Mouse (Mus musculus) NIH3T3 (cell line): ENCODE results near the gene Ube2l3.
A peak's percentile ranks its signal among the peaks of the same experiment; 100 is the strongest.
"Not testable (repeated sequence)": the region's sequence is repeated elsewhere in the genome, so short reads cannot be mapped to it uniquely, and the experiment has no call there.

Source experiments
- DNase-seq: peaks from one replicate; pipeline ENCODE4 v3.0.0-alpha.2; 2012; ENCODE audit warnings: low read depth

Gene Ube2l3

DNA sequence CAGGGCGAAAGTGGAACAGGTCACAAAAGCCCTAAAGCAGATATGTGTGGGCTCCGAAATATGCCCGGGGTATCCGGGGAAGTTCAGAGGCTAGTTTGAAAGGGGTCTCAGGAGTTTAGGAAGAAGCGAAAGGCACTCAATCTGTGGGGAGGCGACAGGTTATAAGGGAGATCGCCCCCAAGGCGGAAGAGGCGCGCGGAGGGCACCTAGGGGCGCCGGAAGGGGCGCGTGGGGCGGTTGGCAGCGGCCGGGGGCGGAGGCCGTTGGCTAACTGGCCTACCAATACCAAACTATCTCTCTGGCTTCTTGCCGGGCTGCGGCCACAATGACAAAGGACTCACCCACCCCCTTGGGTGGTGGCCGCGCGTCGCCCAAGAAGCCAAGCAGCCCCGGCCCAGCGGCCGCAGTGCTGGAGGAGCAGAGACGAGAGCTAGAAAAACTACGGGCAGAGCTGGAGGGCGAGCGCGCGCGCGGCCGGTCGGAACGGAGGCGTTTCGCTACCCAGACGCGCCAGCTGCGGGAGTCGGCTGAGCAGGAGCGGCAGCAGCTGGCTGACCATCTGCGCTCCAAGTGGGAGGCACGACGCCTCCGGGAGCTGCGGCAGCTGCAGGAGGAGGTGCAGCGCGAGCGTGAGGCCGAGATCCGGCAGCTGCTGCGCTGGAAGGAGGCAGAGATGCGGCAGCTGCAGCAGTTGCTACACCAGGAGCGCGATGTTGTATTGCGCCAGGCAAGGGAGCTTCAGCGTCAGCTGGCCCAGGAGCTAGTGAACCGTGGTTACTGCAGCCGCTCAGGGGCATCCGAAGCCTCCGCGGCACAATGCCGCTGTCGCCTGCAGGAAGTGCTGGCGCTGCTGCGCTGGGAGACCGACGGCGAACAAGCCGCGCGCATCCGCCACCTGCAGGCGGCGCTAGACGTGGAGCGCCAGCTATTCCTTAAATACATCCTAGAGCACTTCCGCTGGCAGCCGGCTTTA lies 6.2 kb upstream of the Ube2l3 start, which contains the start of gene Rimbp3:
Gene Rimbp3, plus strand, starts transcription at position 215 of the 973 bp plus-strand sequence.
- DNase-seq: peak; percentile 91

DNA sequence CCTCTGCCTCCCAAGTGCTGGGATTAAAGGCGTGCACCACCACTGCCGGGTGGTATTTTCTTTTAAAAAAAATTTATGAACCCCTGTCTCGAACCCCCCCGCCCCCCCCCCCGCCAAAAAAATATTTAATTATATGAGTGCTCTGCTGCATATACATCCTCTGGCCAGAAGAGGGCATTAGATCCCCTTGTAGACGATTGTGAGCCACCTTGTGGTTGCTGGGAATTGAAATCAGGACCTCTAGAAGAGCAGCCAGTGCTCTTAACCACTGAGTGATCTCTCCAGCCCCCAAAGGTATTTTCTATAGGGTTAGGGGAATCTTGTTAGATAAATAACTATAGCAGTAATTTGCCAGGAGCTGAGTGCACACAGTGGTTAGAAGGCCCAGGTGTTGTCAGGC lies 2.5 kb upstream of the Ube2l3 start:
- peak; percentile 77 for DNase-seq

DNA sequence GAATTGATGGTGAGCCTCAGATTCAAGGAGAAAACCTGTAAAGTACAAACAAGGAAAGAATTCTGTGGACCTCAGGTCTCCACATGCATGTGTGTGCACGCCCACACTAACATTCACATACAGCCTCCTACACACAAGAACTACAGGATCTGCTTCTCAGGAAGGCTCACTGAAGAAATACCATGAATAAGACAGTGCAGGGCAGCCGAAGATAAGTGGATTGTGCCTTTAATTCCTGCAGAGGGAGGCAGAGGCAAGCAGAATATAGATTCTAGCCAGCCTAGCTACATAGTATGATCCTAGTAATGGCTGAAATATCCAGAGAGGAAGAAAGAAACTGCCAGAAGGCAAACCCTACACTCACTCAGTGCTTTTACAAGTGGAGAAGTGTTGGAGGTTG lies 472 bp downstream of the Ube2l3 start:
- DNase-seq: peak; percentile 84

DNA sequence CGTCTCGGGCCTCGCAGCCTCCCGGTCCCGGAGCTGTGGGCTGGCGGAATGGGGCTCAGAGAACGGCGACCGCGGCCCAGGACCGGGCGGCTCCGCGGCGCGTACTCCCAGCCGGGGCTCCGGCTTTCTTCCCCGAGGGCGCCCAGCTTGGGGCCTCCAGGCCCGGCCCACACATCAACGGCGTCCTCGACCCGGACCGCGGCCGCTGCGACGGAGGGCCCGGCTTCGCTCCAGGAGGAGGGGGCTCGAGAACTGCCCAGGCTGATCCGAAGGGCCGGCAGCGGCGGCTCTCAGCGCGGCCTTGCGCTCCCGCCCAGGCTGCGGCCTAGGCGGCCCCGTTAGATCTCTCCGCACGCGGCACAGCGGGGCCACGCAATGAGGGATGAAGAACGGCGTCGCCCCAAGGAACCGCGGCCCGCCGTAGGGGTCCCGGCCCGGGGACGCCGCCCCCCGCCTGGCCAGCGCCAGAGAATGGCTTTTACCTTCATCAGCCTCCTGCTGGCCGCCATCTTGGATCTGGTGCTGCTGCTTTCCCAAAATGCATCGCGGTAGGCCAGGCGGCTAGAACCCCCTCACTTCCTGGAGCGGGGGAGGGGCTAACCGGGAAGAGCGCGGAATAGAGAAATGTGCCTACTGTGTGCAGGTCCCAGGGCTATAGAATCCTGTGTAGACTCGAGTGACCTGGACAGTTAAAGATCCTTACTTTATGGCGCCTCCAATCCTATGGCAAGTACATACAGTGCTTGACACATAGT lies 1.3 kb downstream of the Ube2l3 start:
- DNase-seq: peak; percentile 91

DNA sequence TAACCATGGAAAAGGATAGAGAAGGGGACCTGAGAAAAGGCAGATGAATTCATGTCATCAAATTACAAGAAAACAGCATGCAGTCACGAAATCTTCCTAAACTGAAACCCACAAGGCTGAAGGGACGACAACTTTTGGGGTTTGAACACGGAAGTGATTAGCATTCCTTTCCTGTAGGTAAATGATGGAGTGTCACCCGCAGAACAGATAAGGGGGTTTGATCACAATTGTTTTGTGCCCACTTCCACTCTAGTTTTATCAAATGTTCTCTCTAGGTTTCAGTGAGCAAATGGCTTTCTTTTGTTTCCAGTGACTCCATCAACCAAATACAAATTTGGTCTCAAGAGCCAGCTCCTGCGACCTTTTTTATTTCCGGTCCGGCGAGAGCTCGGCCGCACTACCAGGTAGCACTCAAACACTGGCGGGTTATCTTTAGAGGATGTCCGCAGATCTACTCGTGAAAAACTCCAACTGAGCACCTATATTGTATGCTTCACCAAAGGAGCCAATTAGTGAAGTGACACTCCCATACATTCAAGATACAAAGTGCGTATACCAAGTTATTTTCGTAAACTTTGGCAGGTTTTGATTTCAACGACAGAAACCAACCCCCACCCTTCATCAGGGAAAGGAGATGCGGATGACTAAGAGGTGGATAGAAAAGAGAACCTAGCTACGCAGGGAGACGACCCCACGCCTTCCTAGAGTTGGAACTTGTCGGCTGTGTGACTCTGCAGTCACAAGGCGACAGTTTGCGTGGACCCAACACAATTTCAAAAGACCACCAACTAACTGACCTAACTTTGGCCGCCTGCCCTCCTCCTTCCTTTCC lies 2.1 kb downstream of the Ube2l3 start:
- peak; percentile 13 for DNase-seq

DNA sequence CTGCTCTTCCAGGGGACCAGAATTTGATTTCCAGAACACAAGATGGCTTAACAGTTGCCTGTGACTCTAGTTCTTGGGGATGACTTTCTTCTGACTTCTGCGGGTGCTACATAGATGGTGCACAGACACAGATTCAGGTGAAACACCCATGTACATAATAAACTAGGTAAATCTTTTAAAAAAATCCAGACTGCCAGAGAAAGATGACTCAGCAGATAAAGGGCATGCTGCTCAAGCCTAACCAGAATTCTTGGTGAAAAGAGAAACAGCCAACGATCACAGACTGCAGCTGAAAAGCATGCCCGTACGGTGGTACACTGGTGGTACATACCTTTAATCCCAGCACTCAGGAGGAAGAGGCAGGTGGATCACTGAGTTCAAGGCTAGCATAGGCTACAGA lies 8.6 kb downstream of the Ube2l3 start:
- no peak for DNase-seq

DNA sequence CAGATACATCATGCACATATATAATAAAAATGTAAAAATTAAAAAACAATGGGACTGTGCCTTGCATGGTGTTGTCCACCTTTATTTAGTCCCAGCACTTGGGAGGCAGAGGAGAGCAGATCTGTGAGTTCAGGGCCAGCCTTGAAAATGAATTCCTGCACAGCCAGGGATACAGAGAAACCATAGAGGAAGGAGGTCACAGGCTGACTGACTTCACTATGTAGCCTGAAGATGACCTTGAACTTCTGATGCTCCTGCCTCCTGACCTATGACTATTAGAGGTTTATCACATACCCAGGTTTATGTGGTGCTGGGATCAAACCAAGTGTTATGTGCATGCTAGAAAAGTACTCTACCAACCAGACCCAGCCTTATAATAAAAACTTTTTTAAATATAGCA lies 17.0 kb downstream of the Ube2l3 start:
- no peak for DNase-seq

DNA sequence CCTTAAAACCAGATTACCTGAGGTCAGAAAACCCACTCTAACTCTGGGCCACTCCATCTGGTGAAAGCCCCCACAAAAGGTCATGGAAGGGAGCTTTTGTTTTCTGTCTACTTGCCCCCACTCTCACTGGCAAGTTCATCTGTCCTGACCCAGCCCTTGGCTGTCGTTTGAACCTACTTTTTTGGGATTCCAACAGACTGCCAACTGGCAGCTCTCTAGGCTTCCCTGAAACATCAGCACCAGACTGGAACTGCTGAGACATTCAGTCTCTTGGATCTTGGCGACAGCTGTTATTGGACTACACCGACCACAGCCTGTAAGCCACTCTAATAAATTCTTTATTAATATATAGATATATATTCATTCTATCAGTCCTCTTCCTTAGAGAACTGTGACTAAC lies 19.4 kb downstream of the Ube2l3 start:
- DNase-seq: no peak

DNA sequence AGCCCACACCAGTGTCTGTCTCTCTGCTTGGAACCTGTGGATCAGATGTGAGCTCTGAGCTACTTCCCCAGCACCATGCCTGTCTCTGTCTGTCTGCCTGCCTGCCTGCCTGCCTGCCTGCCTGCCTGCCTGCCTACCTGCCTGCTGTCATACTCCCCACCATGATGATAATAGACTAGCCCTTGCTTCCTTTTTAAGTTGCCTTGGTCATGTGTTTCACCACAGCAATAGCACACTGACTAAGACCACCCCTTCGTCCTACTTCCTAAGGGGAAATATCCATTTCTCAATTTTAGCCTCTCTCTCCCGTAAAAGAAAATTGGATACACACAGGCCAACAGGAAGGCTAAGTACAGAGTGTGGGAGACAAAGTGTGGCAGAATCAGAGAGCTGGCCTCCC lies 20.3 kb downstream of the Ube2l3 start:
- no peak for DNase-seq

DNA sequence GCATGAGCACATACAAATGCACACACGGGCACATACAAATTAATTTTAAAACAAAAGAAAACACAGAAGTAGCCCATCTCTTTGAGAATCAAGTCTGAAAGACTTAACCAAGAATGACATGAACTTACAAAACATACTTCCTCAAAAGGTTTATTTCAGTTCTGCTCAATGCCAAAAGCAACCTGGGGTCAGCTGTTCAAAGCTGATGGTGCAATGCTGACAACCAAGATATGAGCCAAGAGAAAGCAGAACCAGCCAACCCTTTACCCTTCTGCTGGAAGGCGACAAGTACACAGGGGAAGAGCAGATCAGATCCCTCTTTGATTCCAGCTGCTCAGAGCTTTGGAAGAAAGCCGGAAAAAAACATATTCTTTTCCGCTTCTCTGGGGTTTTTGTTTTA lies 21.1 kb downstream of the Ube2l3 start:
- DNase-seq: no peak

DNA sequence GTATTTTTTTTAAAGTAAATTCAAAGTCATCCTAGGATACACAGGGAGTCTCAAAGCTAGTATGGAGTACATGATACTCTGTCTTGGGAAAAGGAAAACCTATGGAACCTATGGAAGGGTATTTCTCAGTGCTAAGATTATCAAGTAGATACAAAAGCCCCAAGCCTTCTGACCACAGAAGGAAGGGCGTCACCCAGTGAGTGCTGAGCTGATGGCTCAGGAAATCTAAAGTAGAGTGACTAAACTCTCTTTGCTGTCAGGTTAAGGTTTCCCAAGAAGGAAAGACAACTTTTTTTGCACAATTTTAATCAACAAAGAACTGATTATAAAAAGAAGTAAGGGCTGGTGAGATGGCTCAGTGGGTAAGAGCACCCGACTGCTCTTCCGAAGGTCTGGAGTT lies 22.7 kb downstream of the Ube2l3 start:
- no peak for DNase-seq

DNA sequence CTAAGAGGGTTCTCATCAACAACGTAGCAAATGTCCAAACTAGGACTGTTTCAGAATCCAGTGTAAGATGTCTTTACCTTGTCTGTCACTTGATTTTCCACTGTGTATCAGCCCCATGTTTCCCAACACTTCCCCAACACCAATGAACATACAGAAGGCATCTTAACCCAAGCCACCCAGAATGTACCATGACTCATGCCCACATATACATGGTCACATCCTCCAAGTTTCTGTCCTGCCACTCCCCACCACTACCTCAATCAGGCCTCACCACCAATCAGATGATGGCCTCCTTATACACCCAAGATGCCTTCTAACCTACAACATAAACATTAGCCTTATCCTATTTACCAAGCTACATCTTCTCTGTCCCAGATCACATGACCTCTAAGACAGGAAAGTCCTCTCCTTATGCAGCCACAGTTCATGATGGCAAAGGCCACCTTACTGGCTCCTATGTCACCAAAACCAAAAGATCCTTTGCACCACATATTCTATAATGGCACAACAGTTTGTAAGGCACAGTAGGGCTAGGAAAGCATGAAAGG lies 24.8 kb downstream of the Ube2l3 start:
- no peak for DNase-seq

DNA sequence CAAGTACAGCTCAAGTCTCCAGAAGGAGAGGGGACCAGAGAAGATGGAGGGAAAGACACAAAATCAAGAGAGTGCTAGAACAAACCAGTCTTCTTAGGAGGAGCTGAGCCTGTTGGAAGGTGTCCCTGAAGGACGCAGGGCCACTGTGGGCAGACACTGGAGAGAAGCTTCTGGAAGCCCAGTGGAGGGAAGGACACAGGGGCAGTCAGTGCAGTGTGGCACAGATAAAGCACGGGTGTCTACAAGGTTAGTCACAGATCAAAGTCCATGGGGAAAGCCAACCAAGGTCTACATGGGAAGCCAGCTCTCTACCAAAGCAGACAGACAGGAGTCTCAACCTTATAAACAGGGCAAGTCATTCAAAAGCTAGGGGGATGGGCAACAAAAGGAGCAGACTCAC lies 26.7 kb downstream of the Ube2l3 start:
- no peak for DNase-seq

DNA sequence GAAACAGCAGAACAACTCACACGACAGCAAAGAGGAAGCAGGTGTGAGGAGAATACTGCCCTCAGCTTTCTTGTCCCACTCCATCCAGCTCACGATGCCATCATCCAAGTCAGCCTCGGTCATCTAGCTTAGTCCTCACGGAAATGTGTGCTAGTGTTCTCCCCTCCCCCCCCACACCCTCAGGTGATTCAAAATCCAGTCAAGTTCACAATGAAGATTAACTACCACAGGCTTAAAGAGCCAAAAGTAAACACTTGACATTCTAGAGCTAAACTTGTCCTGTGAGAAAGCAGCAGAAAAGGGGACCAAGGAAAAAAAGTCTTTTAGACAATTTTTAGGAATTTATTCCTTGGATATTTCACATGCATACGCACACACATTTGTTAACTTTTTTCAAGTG lies 34.4 kb downstream of the Ube2l3 start:
- DNase-seq: no peak

DNA sequence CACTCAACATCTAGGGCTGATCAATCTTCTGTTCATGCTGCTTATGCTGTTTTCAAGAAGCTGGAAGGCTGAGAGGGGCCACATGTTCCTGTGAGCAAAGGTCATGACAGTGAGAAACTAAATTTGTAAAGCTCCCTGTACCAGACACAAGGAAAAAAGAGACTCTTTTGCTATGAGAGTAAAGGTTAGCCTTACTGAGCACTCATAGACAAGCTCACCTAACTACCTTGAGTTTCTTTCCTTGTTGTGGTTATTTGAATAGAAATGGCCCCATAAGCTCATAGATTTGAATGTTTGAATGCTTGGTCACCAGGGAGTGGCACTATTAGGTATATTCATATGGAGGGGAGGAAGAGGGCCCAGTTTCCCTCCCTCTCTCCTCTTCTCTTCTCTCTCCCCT lies 35.3 kb downstream of the Ube2l3 start:
- DNase-seq: no peak

DNA sequence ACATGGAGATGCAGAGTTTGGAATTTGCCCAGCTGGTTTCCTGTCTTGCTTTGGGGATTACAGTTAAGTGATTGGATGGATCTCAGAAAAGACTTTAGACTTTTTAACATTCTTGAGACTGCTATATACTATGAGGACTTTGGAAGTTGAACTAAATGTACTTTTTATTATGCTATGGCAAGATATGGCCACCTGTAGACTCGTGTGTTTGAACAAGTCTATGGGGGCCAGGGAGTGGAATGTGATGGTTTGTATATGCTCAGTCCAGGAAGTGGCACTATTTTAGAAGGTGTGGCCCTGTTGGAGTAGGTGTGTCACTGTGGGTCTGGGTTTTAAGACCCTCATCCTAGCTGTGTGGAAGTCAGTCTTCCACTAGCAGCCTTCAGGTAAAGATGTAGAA lies 37.0 kb downstream of the Ube2l3 start:
- DNase-seq: not testable (repeated sequence)

DNA sequence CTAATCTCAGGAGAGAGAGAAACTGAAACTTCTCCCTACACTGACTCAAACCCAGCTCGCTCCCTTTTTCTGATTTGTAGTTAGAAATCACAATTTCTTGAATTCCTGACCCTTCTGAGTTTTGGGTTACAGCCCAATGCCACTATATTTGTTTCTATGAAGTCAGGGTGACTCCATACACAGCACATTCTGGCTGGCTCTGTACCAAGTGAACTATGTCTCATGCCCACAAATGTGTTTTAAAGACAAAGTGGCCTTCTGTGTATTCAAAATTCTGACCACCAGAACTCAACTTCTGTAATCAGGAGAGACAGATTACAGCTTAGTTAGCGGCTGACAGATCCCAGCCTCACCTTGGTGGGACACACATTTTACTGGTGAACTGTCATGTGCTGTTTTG lies 48.1 kb downstream of the Ube2l3 start:
- DNase-seq: peak; percentile 52

DNA sequence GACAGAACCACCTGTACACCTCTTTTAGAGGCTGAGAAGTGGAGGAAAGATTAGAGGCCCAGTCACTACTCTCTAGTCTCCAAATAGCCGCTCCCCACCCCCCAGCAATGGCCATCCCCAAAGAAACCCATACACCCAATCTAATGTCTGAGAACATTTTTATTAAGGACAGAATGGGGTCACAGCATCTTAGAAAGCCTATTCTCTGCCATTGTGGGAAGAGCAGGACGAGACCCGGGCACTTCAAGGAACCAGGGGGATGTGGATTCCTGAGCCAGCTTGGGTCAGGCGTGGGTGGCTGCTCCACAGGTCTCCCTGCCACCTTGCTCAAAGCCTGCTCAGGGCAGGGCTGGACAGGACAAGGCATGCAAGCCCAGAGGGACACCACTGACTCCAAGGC lies 50.6 kb downstream of the Ube2l3 start:
- no peak for DNase-seq

DNA sequence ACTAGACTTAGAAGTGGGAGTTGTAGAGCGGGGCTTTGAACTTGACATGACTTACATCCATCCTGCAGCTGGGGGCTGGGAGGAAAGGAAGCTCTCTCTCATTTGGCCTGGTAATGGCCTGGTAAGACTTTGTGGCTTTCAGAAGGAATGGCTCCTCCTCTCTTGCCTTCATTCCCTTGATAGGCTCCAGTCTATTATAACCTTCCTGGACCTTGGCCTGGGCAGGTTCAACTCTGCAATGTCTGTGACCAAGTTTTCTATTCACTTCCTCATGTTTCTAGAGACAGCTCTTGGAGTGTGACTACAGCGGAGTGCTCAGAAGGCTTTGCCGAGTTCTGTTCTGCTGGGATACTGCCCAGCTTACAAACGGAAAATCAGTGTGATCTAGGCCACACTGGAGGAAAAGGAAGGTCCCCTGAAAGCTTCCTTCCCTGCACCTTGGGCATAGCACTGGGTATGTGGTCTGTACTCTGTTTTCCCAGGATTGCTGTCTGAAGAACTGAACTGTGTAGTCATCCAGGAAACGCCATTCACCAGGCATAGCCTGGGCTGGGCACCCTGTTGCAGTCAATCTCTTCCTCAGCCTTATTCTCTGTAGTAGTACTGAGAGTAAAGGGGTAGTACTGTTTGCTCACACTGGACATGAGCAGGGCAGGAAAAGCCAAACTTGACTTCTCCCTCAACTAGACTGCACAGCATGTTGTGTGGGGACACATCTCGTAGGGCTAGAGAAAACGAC lies 51.8 kb downstream of the Ube2l3 start:
- no peak for DNase-seq

DNA sequence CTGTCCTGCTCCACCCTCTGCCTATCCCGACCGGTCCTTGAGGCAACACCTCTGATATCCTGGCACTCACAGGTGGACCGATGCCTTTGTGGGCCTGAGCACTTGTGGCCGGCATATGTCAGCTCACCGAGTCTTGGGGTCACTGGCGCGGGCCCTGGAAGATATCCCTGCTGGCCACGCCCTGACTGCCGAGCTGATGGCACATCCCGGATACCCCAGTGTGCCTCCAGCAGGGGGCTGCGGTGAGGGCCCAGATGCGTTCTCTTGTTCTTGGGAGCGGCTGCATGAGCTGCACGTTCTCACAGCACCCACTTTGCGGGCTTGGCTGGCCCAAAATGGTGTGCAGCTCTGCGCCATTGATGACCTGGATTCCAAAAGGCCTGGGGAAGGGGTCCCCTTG lies 54.4 kb downstream of the Ube2l3 start:
- DNase-seq: no peak

DNA sequence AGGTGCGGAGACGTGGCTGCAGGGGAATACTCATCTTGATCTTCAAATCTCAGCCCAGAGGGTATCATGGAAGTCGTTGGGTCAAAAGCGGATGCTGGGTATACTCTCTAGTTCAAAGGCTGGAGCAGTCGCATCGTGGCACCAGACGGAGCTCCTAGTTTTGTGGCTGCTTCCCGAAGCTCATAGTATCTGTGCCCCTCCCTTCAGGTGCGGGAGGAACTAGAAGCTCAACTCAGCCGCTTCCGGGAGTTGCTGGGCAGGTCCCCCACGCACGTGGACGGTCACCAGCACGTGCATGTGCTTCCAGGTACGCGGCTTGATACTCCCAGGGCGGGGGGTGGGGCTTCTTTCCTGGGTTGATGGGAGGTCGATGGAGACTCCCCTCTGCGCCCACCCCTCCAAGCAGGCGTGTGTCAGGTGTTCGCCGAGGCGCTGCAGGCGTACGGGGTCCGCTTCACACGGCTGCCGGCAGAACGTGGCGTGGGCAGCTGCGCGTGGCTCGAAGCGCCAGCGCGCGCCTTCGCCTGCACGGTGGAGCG lies 55.0 kb downstream of the Ube2l3 start:
- no peak for DNase-seq
